Mouse (Mus musculus) 3134 (cell line): Measurements from ENCODE around the gene Gm20721.
"Not testable (repeated sequence)": the region's sequence is repeated elsewhere in the genome, so short reads cannot be mapped to it uniquely, and the experiment has no call there.

Experiments
- DNase-seq: peaks from one replicate; pipeline ENCODE4 v3.0.0-alpha.2; 2011; ENCODE audit warnings: low spot score; ENCODE audit not compliant: insufficient read length; ENCODE audit errors: extremely low read depth

Gm20721 gene

DNA sequence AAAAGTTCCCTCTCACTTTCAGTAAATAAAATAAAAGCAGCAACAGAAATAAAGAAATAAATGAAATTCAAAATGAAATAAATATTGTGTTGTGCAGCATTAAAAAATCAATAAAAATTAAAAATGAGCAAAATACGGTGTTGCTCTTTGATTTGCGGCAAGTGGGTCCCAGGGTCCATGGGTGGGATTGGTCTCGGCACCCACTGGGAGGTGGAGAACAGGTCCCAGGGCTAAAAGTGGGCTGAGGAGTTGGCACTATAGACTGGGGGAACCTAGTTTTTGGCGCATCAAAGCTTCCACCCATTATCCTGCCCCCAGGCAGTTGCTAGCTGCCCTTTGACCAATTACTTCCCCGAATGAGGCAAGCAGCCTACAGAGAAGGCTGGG, at the start of gene Gm20721:
Gene Gm20721 (minus strand): TSS at position 101 of the 387 bp plus-strand sequence.
- DNase-seq: no peak

DNA sequence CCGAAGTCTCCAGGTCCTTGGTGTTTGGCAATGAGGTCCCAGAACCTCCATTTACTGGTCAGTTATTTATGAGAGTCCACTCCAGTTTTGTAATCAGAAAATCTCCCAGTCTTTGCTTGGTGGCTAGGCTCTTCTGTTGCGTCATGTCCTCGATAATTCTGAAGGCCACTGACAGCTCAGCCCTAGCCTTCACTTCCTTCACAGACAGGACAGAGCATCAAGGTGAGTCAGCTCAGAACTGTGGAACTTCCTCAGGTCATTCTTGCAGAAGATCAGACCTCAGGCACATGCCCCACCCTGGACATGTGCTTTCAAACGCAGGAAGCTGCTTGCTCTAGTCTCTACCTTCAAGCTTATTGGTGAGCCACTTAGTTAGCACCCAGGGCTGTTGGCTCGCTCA, 46.9 kb upstream of the Gm20721 start:
- DNase-seq: no peak

- DNase-seq: no peak
Observed at GRCm38 (mm10) chr2:174392554-174392953, 46.0 kb upstream of the Gm20721 start.

DNA sequence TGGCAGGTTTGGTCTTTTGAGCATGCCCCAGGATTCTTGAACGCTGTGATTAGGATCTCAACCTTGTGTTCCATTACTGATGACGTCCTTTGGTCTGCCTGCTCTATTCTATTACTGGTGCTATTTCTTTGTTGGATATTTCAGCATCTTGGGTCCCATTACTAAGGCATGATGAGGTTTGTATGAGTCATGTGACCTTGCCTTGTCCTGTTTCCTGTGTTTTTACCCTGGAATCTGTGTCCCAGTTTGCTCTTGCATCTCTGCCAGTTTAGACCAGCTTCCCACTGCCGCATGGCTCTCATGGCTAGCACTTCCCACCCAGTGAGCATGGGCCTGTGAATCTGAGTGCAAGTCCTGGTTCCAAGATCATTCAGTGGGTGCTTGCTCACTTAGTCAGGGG, 45.4 kb upstream of the Gm20721 start:
- no peak for DNase-seq

DNA sequence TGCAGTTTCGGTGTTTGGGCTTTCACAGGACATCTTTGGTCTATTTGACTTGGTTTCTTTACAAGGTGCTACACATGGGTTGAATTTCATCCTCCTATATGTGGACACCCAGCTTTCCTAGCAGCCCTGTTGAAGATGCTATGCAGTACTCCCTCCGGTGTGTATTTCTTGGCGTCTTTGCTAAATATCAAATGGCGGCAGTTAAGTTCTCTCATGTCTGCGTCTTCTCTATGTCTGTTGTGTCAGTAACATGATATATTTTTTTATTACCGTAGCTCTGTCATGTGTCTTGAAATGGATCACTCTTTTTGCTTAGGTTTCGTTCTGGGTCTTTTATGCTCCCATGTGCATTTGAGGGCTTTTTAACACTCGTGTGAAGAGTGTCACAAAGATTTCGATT, 34.5 kb upstream of the Gm20721 start:
- no peak for DNase-seq

- no peak for DNase-seq
Observed at GRCm38 (mm10) chr2:174366571-174366970, 20.1 kb upstream of the Gm20721 start.

GRCm38 (mm10) chr2:174359656-174360055, 13.1 kb upstream of the Gm20721 start:
- DNase-seq: no peak

DNA sequence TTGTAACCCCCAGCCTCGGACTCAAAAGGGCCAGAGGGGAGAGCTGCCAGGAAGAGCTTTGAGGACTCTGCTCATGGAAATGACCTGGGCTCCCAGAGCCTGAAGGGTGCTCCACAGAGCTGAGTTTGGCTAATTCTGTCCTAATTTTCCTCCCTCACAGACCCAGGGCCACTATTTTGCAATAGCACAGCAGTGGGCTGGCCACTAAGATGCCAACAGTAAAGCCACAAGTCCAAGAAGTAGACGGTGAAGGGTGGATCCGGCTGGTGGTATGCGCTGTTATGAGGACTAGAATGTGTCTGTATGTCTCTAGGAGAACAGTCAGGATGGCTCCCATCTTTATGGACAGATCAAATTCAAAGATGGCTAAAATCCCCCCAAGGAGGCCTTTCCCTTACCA, 12.0 kb upstream of the Gm20721 start:
- no peak for DNase-seq

DNA sequence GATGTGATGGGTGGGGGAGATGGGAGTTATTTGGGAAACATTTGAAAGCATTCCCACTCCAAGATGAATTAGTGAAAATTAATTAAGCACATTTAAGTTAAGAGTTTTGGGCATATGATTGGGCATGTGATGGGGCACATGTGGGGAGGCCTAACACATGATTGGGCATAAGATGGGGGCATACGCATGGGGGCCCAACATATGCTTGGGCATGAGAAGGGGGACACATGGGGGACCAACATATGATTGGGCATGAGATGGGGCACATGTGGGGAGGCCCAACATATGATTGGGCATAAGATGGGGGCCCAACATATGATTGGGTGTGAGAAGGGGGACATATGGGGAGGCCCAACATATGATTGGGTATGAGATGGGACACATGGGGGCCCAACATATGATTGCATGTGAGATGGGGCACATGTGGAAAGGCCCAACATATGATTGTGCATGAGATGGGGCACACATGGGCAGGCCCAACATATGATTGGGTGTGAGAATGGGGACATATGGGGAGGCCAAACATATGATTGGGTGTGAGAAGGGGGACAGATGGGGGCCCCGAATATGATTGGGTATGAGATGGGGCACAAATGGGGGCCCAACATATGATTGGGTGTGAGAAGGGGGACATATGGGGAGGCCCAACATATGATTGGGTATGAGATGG, 622 bp upstream of the Gm20721 start:
- not testable (repeated sequence) for DNase-seq

- DNase-seq: peak; percentile 14
Observed at GRCm38 (mm10) chr2:174344996-174345395, 1.5 kb downstream of the Gm20721 start.

DNA sequence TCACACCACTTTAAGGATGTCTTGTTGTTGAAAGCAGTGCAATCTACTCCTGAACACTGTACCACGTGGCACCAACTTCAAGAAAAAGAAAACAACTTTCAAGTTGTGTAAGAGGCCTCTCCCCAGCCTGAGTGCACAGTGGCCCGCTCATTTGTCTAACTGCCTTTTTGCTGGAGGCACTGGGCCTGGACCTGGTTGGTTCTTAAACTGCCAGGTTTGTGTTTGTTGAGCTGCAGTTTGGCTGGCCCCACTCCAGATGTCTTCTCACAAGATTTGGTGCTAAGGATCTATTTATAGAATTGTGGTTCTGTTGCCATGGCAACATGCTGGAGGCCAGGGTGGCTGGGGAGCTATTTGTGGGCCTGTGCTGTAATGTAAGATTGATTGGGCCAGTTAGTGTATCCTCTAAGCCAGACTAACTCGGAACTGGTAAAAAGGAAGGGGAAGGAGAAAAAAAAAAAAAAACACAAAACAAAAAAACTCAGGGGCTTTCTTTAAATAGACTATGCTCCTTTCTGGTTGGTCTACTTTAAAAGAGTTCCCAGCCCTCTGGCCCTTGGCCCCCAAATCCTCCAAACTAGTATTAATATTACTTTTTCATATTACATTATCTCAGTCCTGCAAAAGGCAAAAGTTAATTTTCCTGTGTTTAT, 2.4 kb downstream of the Gm20721 start:
- DNase-seq: peak; percentile 77

DNA sequence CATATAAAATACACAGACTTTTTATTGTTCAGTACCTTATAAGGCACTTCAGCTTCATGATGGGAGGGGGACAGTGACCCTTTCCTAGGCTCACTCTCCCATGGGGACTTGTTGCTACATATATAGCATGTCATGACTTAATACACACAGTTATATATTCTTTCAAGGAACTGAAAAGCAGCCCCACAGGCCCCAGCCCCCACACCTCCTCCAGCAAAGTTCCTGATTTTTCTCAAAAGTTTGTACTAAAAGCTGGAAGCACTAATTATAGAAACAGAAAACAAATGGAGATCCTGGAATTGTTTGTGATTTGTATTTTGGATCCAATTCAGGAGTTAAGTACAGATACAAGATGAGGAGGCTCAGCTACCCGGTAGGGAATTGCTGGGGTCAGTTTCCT, 2.9 kb downstream of the Gm20721 start:
- DNase-seq: no peak

GRCm38 (mm10) chr2:174342793-174343400, 3.6 kb downstream of the Gm20721 start:
- no peak for DNase-seq

GRCm38 (mm10) chr2:174340893-174341580, 5.5 kb downstream of the Gm20721 start:
- no peak for DNase-seq

DNA sequence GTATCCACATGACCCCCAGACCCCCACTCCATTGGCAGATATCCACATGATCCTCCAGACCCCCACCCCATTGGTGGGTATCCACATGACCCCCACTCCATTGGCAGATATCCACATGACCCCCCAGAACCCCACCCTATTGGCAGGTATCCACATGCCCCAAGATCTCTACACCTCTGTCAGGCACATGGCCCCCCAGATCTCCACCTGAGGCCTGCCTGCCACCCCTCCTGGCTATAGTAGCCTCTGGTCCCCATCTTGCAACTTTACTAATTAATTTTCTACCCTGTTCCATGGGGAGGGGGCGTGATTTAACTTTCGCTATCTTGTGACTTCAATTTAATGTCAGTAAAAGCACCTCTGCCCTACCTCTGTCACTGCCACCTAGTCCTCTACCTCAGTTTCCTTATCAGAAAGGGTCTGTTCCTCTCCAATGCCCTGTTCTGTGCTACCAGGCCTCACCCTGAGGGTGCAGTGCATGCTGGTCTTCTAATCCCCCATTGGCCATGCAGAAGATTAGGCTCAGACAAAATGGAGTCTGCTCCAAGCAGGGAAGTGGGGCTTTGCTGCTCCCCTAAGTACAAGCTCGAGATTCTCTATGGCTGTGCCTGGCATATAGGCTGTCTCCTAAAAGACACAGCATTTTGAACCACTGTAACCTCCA, 6.2 kb downstream of the Gm20721 start:
- no peak for DNase-seq

GRCm38 (mm10) chr2:174339701-174340100, 6.8 kb downstream of the Gm20721 start:
- DNase-seq: no peak

- DNase-seq: no peak
Observed at GRCm38 (mm10) chr2:174337275-174337674, 9.2 kb downstream of the Gm20721 start.

DNA sequence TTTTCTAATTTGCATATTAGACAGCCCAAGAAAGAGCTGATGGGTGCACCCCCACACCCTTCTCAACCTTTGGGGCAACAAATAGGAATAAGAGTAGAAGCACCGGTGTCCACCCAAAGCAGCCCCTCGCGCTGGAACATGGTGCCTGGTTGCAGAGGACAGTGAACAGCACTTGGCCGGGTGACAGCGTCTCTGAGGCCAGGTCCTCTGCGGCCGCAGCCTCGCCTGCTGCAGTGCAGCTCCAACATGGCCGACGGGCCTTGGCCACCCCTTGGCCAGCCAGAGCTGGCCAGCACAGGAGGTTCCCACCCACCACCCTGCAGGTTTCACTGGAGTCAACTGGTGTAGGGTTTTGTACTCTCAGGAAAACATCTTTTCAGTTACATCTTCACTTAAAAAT, 12.1 kb downstream of the Gm20721 start:
- DNase-seq: no peak

DNA sequence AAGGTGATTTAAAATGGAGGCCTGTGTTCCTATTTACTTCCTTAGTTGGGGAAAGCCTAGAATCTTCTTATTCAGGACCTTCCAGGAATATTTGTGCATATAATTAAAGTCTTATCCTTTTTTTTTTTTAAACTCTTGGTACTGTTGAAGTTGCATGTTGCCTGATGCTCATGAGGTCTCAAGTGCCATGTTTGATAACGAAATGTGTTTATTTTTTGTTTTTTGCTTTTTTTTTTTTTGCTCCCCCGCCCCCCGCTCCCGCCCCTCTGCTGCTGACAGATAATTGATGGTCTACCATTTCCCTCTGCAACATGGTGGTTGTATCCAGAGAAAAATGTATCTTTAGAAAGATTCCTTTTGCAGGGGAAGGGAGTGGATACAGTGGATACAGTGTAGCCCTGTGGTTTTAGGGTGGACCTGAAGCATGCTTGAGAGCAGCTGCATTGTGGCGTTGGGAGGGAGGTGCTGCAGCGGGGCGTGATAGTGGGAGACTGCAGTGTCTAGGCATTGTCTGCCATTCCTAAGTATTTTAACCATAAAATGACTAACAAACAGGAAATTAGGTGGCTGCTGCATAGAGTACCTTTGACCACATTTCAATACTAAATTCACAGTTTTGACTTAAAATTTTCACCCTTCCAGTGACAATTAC, 13.1 kb downstream of the Gm20721 start:
- no peak for DNase-seq

DNA sequence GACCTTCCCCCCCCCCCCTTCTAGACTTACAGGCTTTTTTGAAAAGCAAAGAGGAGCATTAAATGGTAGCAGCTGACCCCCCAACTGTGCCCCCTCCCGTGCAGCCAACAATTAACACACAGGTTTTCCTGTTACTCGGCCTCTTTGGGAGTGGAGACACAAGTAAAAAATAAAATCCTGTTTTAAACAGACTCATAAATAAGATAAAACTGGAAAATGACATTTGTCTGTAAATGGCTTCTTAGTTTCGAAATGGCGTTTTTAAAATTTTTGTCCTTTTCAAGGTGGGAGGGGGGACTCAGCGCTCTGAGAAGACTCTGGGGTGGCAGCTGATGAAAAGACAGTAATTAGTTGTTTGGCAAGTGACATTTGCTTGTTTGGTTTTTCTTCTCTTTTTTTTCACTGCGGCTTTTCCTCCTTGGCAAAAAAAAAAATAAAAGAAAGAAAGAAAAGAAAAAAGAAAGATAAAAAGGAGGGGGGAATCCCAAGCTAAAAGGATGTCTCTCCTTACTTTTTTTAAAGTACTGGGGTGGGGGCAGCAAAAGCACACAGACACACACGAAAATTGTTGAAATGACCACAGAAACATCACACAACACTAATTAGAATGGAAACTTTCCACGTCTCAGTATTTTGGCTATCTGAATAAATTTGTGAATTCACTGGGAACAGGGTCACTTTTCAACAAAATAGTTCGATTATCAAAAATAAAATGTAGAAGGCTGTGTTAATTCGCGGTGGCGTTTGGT, 15.1 kb downstream of the Gm20721 start:
- DNase-seq: no peak
